Mouse (Mus musculus): ENCODE results near the gene Rhbg. TPM values are rescaled to one million over a fixed set of nuclear protein-coding genes. Genes with fewer than 3 reads are reported as not detected.

Rhbg gene
- polyA plus RNA-seq, 1 experiment from 2014 or later = 0.21 TPM

Small RNAs within 50 kb of the gene (microRNA-seq; reads per million reads assigned to microRNA genes)
- not detected for gene Gm25641
- not detected for gene Mir3093
- gene Mir9-1 = not detected

Other genes with a start within 250 kb of the Rhbg start
- 0.18 TPM in 1 of 2 replicates, not detected in the other for gene Hapln2, start 227.1 kb downstream of the Rhbg start, polyA plus RNA-seq (2015; fragmentation: Nextera tagmentation; extraction: Ambion mirVana)
- gene Gpatch4, start 211.6 kb downstream of the Rhbg start, polyA plus RNA-seq (2015; fragmentation: Nextera tagmentation; extraction: Ambion mirVana) = 19.3 and 21.3 TPM in 2 replicates
- 155 and 169 TPM in 2 replicates for gene Naxe, start 196.2 kb downstream of the Rhbg start, polyA plus RNA-seq (2015; fragmentation: Nextera tagmentation; extraction: Ambion mirVana)
- gene Ttc24, start 176.4 kb downstream of the Rhbg start, polyA plus RNA-seq (2015; fragmentation: Nextera tagmentation; extraction: Ambion mirVana) = 0.12 and 0.18 TPM in 2 replicates
- 23.6 and 27.8 TPM in 2 replicates for gene Iqgap3, start 172.7 kb downstream of the Rhbg start, polyA plus RNA-seq (2015; fragmentation: Nextera tagmentation; extraction: Ambion mirVana)
- gene Mef2d, start 112.3 kb downstream of the Rhbg start, polyA plus RNA-seq (2015; fragmentation: Nextera tagmentation; extraction: Ambion mirVana) = 40.5 and 44.7 TPM in 2 replicates
- gene Gm38392, start 32.5 kb upstream of the Rhbg start, polyA plus RNA-seq (2015; fragmentation: Nextera tagmentation; extraction: Ambion mirVana) = 0.19 TPM in 1 of 2 replicates, not detected in the other
- 13.4 and 16.1 TPM in 2 replicates for gene Tsacc, start 42.3 kb upstream of the Rhbg start, polyA plus RNA-seq (2015; fragmentation: Nextera tagmentation; extraction: Ambion mirVana)
- 383 and 394 TPM in 2 replicates for gene Cct3, start 42.4 kb upstream of the Rhbg start, polyA plus RNA-seq (2015; fragmentation: Nextera tagmentation; extraction: Ambion mirVana)
- 142 and 149 TPM in 2 replicates for gene Glmp, start 70.3 kb upstream of the Rhbg start, polyA plus RNA-seq (2015; fragmentation: Nextera tagmentation; extraction: Ambion mirVana)
- gene Tmem79, start 81.4 kb upstream of the Rhbg start, polyA plus RNA-seq (2015; fragmentation: Nextera tagmentation; extraction: Ambion mirVana) = 1.7 and 2.6 TPM in 2 replicates
- gene Smg5, start 81.6 kb upstream of the Rhbg start, polyA plus RNA-seq (2015; fragmentation: Nextera tagmentation; extraction: Ambion mirVana) = 50.1 and 51.0 TPM in 2 replicates
- 3.2 and 4.2 TPM in 2 replicates for gene Paqr6, start 109.9 kb upstream of the Rhbg start, polyA plus RNA-seq (2015; fragmentation: Nextera tagmentation; extraction: Ambion mirVana)
- 0.21 TPM in 1 of 2 replicates, not detected in the other for gene Bglap3, start 118.0 kb upstream of the Rhbg start, polyA plus RNA-seq (2015; fragmentation: Nextera tagmentation; extraction: Ambion mirVana)
- gene Bglap2, start 124.0 kb upstream of the Rhbg start, polyA plus RNA-seq (2015; fragmentation: Nextera tagmentation; extraction: Ambion mirVana) = not detected in 2 replicates
- not detected in 2 replicates for gene Bglap, start 129.8 kb upstream of the Rhbg start, polyA plus RNA-seq (2015; fragmentation: Nextera tagmentation; extraction: Ambion mirVana)
- 98.2 and 98.4 TPM in 2 replicates for gene Pmf1, start 155.6 kb upstream of the Rhbg start, polyA plus RNA-seq (2015; fragmentation: Nextera tagmentation; extraction: Ambion mirVana)
- 13.3 and 13.7 TPM in 2 replicates for gene Slc25a44, start 170.4 kb upstream of the Rhbg start, polyA plus RNA-seq (2015; fragmentation: Nextera tagmentation; extraction: Ambion mirVana)
- gene Sema4a, start 206.5 kb upstream of the Rhbg start, polyA plus RNA-seq (2015; fragmentation: Nextera tagmentation; extraction: Ambion mirVana) = 3.0 and 3.7 TPM in 2 replicates